Mouse (Mus musculus) right cerebral cortex, postnatal 14 days (tissue): ENCODE measurements around the gene Dlst.

Experiments
- DNase-seq: peaks from one replicate; pipeline ENCODE4 v3.0.0; 2022

Gene Dlst

GRCm38 (mm10) chr12:85153011-85153410 is 42.4 kb downstream of the Dlst start:
- no peak for DNase-seq

DNA sequence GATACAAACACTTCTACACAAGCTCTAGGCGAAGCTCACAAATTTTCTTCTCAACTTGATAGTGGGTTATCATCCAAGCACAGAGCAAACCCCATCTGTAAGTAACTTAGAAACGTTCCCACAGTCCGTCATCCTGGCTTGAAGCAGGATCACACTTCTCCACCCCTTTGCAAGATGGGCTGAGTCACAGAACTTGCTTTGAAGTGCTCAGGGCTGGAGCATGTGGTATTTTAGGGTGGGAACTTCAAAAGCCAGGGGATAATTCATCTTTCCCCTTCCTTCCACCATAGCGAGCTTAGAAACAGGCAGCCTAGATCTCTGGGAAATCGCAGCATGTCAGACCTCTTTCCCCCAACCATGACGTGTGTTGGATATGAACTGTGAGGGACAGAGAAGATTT is 45.7 kb downstream of the Dlst start:
- no peak for DNase-seq

DNA sequence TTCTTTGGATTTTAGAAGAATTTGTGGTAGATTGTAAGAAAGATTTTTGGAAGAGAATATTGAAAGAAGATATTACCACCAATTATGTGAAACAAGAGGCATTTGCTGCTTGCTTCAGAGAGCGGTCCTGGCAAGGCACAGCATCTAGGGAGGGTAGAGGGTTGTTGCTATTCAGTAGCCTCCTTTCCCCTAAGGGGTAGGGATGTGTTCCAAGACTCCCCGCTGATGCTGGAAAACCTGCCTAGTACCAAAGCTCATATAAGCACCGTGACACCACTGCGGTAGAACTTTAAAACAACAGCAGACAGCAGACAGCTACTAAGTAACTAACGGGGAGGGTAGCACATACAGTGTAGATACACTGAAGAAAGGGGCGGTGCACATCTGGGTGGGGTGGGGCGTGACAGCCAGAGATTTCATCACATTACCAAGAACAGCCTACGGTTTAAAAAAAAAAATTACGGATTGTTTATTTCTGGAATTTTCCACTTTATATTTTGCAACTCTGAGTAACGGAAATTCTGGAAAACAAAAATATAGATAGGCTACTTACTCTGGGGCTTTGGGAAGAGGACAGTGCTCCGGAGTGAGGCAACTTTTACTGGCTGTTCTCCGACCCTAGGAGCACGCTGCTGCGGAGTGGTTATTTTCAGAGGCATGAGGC is 47.3 kb downstream of the Dlst start:
- no peak for DNase-seq

GRCm38 (mm10) chr12:85158801-85159200 is 48.2 kb downstream of the Dlst start:
- DNase-seq: no peak

GRCm38 (mm10) chr12:85159592-85159991 is 49.0 kb downstream of the Dlst start:
- DNase-seq: no peak

GRCm38 (mm10) chr12:85164996-85165395 is 54.4 kb downstream of the Dlst start:
- no peak for DNase-seq

GRCm38 (mm10) chr12:85166631-85167030 is 56.0 kb downstream of the Dlst start:
- DNase-seq: no peak

DNA sequence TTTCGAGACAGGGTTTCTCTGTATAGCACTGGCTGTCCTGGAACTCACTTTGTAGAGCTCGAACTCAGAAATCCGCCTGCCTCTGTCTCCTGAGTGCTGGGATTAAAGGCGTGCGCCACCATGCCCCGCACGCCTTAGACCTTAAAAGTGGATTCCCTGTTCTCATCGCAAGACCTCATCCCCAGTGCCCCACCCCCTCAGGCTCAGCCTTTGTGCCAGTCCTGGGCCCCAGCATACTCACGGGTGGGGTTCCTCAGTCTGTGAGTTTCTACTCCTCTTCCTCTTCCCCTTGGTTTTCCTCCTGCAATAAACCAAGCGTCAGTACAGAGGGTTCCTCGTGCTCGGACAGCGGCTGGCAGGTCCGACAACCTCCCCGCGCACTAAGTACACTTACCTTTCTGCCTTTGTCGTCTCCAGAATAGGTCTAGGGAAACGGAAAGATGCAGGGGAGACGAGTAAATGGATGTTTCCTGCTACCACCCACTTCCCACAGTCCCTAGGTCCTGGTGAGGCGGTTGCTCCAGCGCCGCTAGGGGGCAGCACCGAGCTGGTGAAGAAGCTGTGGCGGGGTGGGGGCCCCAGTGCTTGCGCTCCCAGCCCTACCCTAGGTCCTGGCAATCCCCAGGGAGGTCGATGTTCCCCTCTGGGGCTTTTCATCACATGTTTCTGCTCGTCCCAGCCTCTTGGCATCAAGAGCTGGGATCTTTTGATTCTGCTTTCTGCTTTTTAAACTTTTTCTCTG is 58.7 kb downstream of the Dlst start:
- DNase-seq: peak; percentile 95

GRCm38 (mm10) chr12:85169877-85170276 is 59.2 kb downstream of the Dlst start:
- no peak for DNase-seq

DNA sequence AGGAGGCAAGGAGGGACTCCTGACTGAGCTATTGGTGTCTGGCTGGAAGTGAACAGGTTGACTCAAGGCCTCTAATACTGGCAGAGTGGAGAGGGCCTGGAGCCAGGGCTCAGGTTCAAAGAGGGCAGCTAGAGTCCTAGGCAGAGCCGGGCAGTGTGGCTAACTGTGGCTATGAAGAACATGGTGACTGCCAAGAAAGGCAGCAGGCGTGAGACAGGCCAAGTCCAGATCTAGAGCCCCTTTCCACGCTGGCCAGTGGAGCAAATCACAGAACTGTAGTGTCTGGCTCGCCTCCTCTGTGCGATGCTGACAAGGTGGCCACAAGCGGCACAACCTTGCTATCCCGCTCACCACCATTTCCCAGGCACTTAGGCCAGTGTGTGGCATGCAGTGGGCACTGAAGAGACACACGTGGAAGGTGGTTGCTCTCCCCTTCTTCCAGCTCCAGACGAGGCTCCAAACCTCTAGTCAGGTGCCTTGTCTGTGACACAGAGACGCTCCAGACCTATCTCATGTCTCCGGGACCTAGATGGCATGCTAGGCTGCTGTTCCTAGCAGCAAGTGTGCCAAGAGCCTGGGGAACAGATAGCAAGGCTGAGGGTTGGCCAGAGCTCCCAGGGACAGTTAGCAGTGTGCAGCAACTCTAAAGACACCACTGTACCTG is 59.8 kb downstream of the Dlst start:
- no peak for DNase-seq

- no peak for DNase-seq
These were observed 60.3 kb downstream of the Dlst start for GRCm38 (mm10) chr12:85170948-85171307.

- DNase-seq: no peak
These were observed 63.4 kb downstream of the Dlst start for GRCm38 (mm10) chr12:85174016-85174415.

DNA sequence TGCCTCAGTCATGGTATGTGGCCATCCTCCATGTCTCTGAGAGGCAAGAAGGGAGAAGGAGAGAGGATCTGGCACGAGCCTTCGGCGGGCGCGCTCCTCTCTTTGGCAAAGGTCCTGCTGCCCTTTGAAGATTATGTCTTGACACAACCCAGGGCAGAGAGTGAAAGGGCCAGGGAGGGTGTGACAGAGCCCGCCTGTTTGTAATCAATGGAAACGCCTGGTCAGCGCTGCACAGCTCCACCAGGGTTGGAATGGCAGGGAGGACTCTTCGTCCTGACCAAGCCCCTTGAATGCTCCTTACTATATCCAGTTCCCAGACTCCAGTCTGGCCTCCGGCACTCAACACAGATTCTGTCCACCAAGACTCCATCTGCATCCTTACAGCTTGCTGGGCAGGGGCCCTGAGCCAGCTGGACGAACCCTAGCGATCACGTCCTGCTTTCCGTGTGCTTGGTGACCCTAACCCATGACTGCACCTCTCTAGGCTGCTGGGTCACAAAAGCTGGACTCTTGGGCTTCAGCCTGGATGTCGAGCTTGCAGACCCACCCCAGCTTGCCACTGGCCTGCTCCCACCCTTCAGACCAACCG is 64.5 kb downstream of the Dlst start:
- no peak for DNase-seq

GRCm38 (mm10) chr12:85175926-85176845 is 65.6 kb downstream of the Dlst start:
- DNase-seq: peak; percentile 50

DNA sequence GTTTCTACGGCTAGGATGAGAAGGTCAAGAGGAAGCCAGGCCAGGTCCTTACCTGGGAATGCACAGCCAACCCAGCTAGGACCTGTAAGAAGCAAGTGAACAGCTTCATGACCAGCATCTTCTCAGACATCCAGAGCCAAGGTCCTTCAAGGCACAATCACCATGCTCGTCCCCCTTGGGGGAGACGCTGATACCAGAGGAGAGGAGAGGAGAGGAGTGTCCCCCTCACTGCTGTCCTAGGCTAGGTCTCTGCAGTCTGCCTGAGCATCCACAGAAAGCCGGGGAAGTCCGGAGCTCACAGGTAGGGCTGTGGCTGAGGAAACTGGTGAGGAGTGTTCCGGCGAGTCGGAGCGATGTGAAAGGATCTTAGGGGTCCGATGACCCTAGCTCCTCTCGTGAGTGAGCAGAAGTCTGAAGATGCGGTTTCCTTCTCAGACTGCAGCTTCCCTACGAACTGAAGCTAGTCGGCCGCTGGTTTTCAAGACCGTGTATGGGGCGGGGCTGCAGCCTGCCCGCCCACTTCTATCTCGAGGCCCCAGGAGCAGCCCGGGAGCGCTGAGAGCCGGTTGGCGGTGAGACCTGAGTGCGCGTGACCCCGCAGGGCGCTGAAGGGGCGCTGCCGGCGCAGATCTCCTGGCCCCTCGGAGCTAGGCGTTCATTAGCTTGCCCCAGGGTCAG is 66.4 kb downstream of the Dlst start:
- no peak for DNase-seq

DNA sequence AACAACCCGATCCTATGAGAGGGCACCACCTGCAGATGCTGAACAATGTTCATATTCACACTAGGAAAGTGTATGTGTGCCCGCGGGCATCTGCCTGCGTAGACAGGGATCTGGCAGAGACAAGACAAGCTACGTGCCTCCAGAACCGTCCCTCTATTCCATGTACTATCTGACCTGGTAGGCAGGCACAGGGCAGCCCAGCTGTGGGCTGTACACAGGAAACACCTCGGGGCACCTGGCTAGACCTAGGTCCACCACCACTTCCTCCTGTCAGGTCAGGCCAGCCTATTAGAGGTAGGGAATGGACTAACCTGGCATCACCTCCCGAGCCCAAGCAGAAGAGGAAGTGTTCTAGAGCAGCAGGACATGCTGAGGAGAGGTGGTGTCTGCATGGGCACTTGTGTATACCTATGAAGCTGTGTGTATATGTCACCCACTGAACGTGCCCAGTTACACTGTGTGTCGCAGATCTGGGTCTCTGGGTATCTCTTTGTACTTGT is 67.2 kb downstream of the Dlst start, which contains the start of gene Pgf:
Gene Pgf (minus strand): TSS at position 51 of the 500 bp plus-strand sequence.
- DNase-seq: no peak

DNA sequence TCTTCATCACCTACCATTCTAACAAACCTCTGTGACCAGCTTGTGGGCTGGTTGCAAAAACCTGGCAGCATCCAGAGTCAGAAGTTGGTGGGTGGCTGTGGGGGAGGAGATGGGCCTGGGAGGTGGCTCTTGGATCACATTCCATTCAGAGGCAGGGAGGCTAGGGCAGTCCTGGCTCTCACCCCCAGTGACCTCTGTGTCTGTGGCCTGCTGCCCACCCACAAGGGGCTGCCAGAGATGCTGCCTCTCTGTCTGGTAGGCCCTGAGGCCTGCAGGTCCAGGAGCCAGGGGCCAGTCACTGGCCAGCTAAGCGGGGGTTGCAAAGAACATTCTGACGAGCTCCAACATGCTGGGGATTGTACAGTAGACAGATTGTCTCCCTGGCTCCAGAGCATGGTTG is 67.7 kb downstream of the Dlst start:
- DNase-seq: no peak

DNA sequence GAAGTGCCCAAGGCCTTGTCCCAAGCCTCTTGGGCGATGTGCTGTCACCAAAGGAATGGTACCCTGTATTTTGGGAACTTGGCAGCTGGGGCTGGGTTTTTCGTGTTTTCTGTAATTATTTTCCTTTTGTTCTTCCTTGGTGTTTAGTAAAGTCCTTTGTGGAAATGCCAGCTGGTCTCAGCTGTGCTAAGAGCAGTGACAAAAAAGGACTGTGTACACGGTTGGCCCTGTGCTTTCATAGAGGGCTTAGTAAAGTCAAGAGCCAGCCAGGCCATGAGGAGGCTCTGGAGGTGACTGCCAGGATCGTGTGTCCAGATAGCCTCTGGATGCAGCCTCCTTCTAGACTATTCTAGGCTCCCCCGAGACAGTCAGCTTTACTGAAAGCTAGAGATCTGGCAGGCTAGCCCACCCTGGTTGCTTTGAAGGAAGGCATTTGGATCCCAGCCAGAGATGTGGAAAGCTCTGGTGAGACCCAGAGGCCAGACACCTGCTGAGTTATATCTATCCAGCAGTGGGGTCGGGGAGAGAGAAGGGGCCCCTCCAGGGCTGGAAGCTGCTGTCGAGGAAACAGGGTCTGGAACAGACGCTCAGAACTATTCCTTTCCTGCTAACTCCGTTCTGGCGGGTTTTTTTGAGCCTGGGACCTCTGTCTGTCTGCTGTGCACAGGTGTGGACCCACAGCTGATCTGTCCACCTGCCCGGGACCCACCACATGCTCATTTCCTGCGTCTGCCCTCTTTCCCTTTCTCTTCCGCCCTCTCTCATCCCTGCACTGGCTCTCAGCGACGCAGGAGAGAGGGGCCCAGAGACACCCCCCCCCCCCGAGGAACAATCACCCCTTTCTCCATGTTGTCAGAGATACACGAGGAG is 71.1 kb downstream of the Dlst start:
- no peak for DNase-seq

DNA sequence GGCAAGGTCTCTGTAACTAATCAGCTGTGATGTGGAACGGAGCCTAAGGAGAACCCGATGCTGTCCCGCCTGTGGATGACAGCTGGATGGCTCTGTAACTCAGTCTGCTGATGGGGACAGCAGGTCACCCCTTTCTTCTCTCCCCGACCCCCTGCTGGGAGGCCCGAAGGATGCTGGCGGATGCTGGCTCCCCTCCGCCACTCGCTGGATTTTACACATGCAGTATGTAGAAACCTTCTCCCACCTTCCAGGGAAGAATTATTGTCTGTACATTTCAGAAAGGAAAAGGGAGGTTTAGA is 71.7 kb downstream of the Dlst start:
- no peak for DNase-seq

DNA sequence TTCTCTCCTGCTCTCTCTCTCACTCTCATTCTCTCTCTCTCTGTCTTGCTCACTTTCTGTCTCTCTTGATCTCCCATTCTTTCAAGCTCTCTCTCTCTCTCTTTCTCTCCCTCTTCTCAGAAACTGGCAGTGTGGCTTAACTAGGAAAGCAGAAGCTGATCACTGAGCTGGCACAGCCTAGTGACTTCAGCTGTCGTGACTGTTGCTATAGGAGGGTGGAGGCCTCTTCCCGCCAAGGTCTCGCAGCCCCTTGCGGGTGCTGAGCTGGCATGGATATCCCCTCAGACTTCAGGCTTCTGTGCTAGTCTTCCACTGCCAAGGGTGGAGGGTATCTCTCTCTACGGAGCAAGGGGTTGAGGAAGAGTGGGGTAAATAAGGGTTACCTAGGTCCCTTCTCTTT is 72.3 kb downstream of the Dlst start:
- no peak for DNase-seq

DNA sequence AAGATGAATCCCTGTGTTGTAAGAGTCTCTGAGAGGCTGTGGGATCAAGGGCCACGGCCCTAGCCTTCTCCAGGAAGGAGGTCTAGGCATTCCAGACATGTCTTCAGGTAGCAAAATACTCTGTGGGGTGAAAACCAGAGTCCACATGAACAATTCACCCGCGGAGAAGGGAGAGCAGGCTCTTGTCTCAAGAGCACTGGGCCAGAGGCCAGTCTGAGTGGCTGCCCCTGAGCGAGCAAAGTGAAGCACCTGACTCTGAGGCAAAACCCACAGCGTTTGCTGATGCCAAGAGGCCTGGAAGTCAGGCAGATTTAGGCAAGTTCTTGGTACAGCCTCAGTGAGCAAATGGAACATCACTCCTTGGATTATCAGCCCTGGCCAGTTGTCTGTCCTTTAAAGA is 73.5 kb downstream of the Dlst start:
- no peak for DNase-seq
